In the genomic region with DNA sequence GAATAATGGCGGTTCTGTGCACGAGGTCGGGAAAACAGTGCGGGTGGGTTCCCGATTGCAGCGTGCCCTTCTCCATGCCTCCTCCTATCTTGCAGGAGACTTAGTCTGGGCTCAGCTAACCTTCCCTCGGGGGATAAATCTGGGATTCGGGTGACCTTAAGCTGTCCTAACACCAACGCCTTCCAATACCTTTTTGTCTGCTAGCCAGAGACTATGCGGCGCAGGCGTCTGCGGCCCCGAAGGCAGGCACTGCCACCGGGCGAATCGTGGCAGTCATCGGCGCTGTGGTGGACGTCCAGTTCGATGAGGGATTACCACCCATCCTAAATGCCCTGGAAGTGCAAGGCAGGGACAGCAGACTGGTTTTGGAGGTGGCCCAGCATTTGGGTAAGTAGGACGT, we compare ENCODE assay signal across 8 mouse cellular contexts. TPM values are rescaled to one million over a fixed set of nuclear protein-coding genes. Genes with fewer than 3 reads are reported as not detected.
A peak's percentile ranks its signal among the peaks of the same experiment; 100 is the strongest.
DNase-seq lines count a peak whose midpoint lies in the region; ATAC-seq and TF ChIP-seq lines count a peak whose summit lies in the region.

No protein-coding gene starts in this region.

- no peaks in the 10 kb centered on the region for H3K27me3 ChIP-seq in kidney, embryonic 14.5 days (ENCODE audit: control insufficient read depth, insufficient read depth, low read length)
- no peaks in the 10 kb centered on the region for H3K27me3 ChIP-seq in G1E (ENCODE audit: insufficient read depth, low read length)
- no peaks in the 10 kb centered on the region for H3K27me3 ChIP-seq in hindbrain, embryonic 10.5 days (ENCODE audit: insufficient read depth, poor library complexity, severe bottlenecking)
- H3K27me3 ChIP-seq in liver, embryonic 15.5 days, result no peaks in the 10 kb centered on the region

- no peaks in the 10 kb centered on the region; the same call in 1 of the 2 replicates for H3K4me1 ChIP-seq in kidney, embryonic 14.5 days (ENCODE audit: control insufficient read depth, insufficient read depth, low read length)
- peaks cover 43% of the 10 kb centered on the region for H3K4me1 ChIP-seq in G1E (ENCODE audit: insufficient read depth, low read depth, low read length)
- H3K4me1 ChIP-seq in hindbrain, embryonic 10.5 days (replicated peaks), result peaks cover 21% of the 10 kb centered on the region
- peaks cover 45% of the 10 kb centered on the region for H3K4me1 ChIP-seq in liver, embryonic 15.5 days (replicated peaks)

- H3K9ac ChIP-seq in kidney, embryonic 14.5 days (ENCODE audit: low read depth, low read length), result peak overlapping the region; percentile 94
- H3K9ac ChIP-seq in liver, embryonic 15.5 days, result peak overlapping the region; percentile 94

- TF ChIP-seq CTCF in G1E (IDR thresholded peaks at IDR 0.05; ENCODE audit: low read depth, low read length), result no peak

- ATAC-seq in kidney, embryonic 14.5 days (ENCODE audit: low FRiP score, low TSS enrichment), result no peak
- no peak for ATAC-seq in G1E (ENCODE audit: extremely low read depth, insufficient number of reproducible peaks, low FRiP score, poor library complexity, severe bottlenecking)
- ATAC-seq in liver, embryonic 15.5 days (ENCODE audit: insufficient read depth), result peak; percentile 4; the same call in 1 of the 2 replicates

- peaks cover 45% of the 10 kb centered on the region for H3K36me3 ChIP-seq in kidney, embryonic 14.5 days (ENCODE audit: control insufficient read depth, insufficient read depth, low read length)
- H3K36me3 ChIP-seq in G1E (replicated peaks), result peaks cover 52% of the 10 kb centered on the region
- peaks cover 49% of the 10 kb centered on the region for H3K36me3 ChIP-seq in hindbrain, embryonic 10.5 days
- peaks cover 45% of the 10 kb centered on the region for H3K36me3 ChIP-seq in liver, embryonic 15.5 days (replicated peaks)

- peak overlapping the region; percentile 87 for H3K4me3 ChIP-seq in kidney, embryonic 14.5 days (ENCODE audit: low read length)
- peak overlapping the region; percentile 81 for H3K4me3 ChIP-seq in G1E (ENCODE audit: low read depth, low read length)
- peak overlapping the region; percentile 96 for H3K4me3 ChIP-seq in hindbrain, embryonic 10.5 days
- peak overlapping the region; percentile 92 for H3K4me3 ChIP-seq in liver, embryonic 15.5 days (replicated peaks)

- WGBS in kidney, embryonic 14.5 days, result 1% methylated on average over 22 of the region's 22 CpGs
- under 1% methylated on average over 22 of the region's 22 CpGs for WGBS in hindbrain, embryonic 10.5 days
- WGBS in liver, embryonic 15.5 days (ENCODE audit: insufficient replicate concordance), result under 1% methylated on average over 22 of the region's 22 CpGs

- peak overlapping the region; percentile 75 for H3K27ac ChIP-seq in kidney, embryonic 14.5 days (ENCODE audit: low read depth, low read length)
- peak overlapping the region; percentile 98 for H3K27ac ChIP-seq in hindbrain, embryonic 10.5 days
- peak overlapping the region; percentile 87 for H3K27ac ChIP-seq in liver, embryonic 15.5 days (replicated peaks)

- H3K4me2 ChIP-seq in kidney, embryonic 14.5 days (replicated peaks; ENCODE audit: low read depth, low read length), result peak overlapping the region; percentile 74
- H3K4me2 ChIP-seq in liver, embryonic 15.5 days, result peak overlapping the region; percentile 68

- DNase-seq in kidney, adult 9 months, result no peak
- DNase-seq in G1E (ENCODE audit: low spot score), result no peak
- peak; percentile 58 to 64 for DNase-seq in cerebellum, postnatal 14 days
- no peak for DNase-seq in hindbrain, embryonic 10.5 days (ENCODE audit: low spot score)
- DNase-seq in right cerebral cortex, postnatal 4 days, result peak; percentile 25
- DNase-seq in layer of hippocampus, adult 9-10 months (ENCODE audit: low spot score), result no peak

- no peaks in the 10 kb centered on the region for H3K9me3 ChIP-seq in kidney, embryonic 14.5 days (ENCODE audit: control insufficient read depth, low read length)
- H3K9me3 ChIP-seq in G1E (replicated peaks), result no peaks in the 10 kb centered on the region
- H3K9me3 ChIP-seq in hindbrain, embryonic 10.5 days, result no peaks in the 10 kb centered on the region
- H3K9me3 ChIP-seq in liver, embryonic 15.5 days (replicated peaks), result no peaks in the 10 kb centered on the region

RNA-seq across cellular contexts. Expression of a gene that starts 0.6 kb away (rescaled TPM):
- 2,294 and 2,764 TPM in 2 replicates for polyA plus RNA-seq in kidney, embryonic 14.5 days (2014; fragmentation: Nextera tagmentation; extraction: Ambion mirVana)
- 2,076 and 2,077 TPM in 2 replicates for total RNA-seq in G1E (2014; fragmentation: Nextera tagmentation)
- 2,841 and 2,974 TPM in 2 replicates for total RNA-seq in G1E (2017)
- 1,412 and 1,783 TPM in 2 replicates for polyA plus RNA-seq in G1E (2012)
- 2,236 and 2,265 TPM in 2 replicates for polyA plus RNA-seq in hindbrain, embryonic 10.5 days (2016; fragmentation: Nextera tagmentation; extraction: Ambion mirVana)
- 1,834 and 1,894 TPM in 2 replicates for polyA plus RNA-seq in liver, embryonic 15.5 days (2015; fragmentation: Nextera tagmentation; extraction: Ambion mirVana)

RNA-seq across cellular contexts. Expression of a gene that starts 7.7 kb away (rescaled TPM):
- polyA plus RNA-seq in kidney, embryonic 14.5 days (2014; fragmentation: Nextera tagmentation; extraction: Ambion mirVana), result 17.6 and 33.7 TPM in 2 replicates
- total RNA-seq in G1E (2014; fragmentation: Nextera tagmentation) (102 and 116 TPM in 2 replicates), G1E (2017) (14.8 and 16.6 TPM in 2 replicates)
- polyA plus RNA-seq in G1E (2012), result 24.8 and 34.7 TPM in 2 replicates
- 16.2 and 17.0 TPM in 2 replicates for polyA plus RNA-seq in hindbrain, embryonic 10.5 days (2016; fragmentation: Nextera tagmentation; extraction: Ambion mirVana)
- 6.8 and 7.0 TPM in 2 replicates for polyA plus RNA-seq in liver, embryonic 15.5 days (2015; fragmentation: Nextera tagmentation; extraction: Ambion mirVana)

RNA-seq across cellular contexts. Expression of a gene that starts 24.9 kb away (rescaled TPM):
- 566 and 622 TPM in 2 replicates for polyA plus RNA-seq in kidney, embryonic 14.5 days (2014; fragmentation: Nextera tagmentation; extraction: Ambion mirVana)
- 209 and 228 TPM in 2 replicates for total RNA-seq in G1E (2014; fragmentation: Nextera tagmentation)
- total RNA-seq in G1E (2017), result 269 and 315 TPM in 2 replicates
- polyA plus RNA-seq in G1E (2012), result 268 and 269 TPM in 2 replicates
- 544 and 661 TPM in 2 replicates for polyA plus RNA-seq in hindbrain, embryonic 10.5 days (2016; fragmentation: Nextera tagmentation; extraction: Ambion mirVana)
- polyA plus RNA-seq in liver, embryonic 15.5 days (2015; fragmentation: Nextera tagmentation; extraction: Ambion mirVana), result 188 and 217 TPM in 2 replicates

RNA-seq across cellular contexts. Expression of a gene that starts 48.3 kb away (rescaled TPM):
- 967 and 1,287 TPM in 2 replicates for polyA plus RNA-seq in kidney, embryonic 14.5 days (2014; fragmentation: Nextera tagmentation; extraction: Ambion mirVana)
- total RNA-seq in G1E (2014; fragmentation: Nextera tagmentation), result 544 and 609 TPM in 2 replicates
- 1,963 and 1,995 TPM in 2 replicates for total RNA-seq in G1E (2017)
- polyA plus RNA-seq in G1E (2012), result 99.4 and 167 TPM in 2 replicates
- polyA plus RNA-seq in hindbrain, embryonic 10.5 days (2016; fragmentation: Nextera tagmentation; extraction: Ambion mirVana), result 790 and 883 TPM in 2 replicates
- 312 and 355 TPM in 2 replicates for polyA plus RNA-seq in liver, embryonic 15.5 days (2015; fragmentation: Nextera tagmentation; extraction: Ambion mirVana)

Comparison
In these comparisons a context has a peak if more than half of its experiments do, and no peak if none do; other contexts are left out.
1. DNase-seq: peak in cerebellum, postnatal 14 days (2 of 2) and right cerebral cortex, postnatal 4 days (single experiment); none in kidney, adult 9 months (single experiment), G1E (single experiment), hindbrain, embryonic 10.5 days (single experiment) and layer of hippocampus, adult 9-10 months (single experiment).
2. Peak in every context shown above with its lines, with median percentiles within 50 percentile points of each other: H3K27ac ChIP-seq and H3K4me3 ChIP-seq.